Mouse (Mus musculus): ENCODE data around the gene Cldn34c3. TPM values are rescaled to one million over a fixed set of nuclear protein-coding genes. Genes with fewer than 3 reads are reported as not detected.
"Not testable (repeated sequence)": the region's sequence is repeated elsewhere in the genome, so short reads cannot be mapped to it uniquely, and the experiment has no call there.

The Cldn34c3 gene
- not detected in 2 replicates for total RNA-seq (2015; ENCODE audit: low replicate concordance)
- total RNA-seq (2017; ENCODE audit: low replicate concordance) = not detected in 2 replicates

GRCm38 (mm10) chrX:123793365-123793764, at the start of gene Cldn34c3:
Gene Cldn34c3, plus strand, starts transcription at chrX:123793665.
- ATAC-seq (replicated peaks; ENCODE audit: low FRiP score, poor library complexity, severe bottlenecking) = not testable (repeated sequence)

Other genes with a start within 250 kb of the Cldn34c3 start
- not detected in 2 replicates for gene Cldn34c2, start 212.0 kb upstream of the Cldn34c3 start, total RNA-seq (2015; ENCODE audit: low replicate concordance)
- gene Cldn34c2, start 212.0 kb upstream of the Cldn34c3 start, total RNA-seq (2017; ENCODE audit: low replicate concordance) = not detected in 2 replicates
- gene Gm17467, start 88.9 kb upstream of the Cldn34c3 start, total RNA-seq (2015; ENCODE audit: low replicate concordance) = not detected in 2 replicates
- gene Gm17467, start 88.9 kb upstream of the Cldn34c3 start, total RNA-seq (2017; ENCODE audit: low replicate concordance) = not detected in 2 replicates

Data from erythroblast, adult 5-6 weeks (primary cell).